8 mouse cellular contexts compared by ENCODE assay signal in genomic region chr10:128526366-128527356, GRCm38 (mm10). TPM values are rescaled to one million over a fixed set of nuclear protein-coding genes. Genes with fewer than 3 reads are reported as not detected.
DNase-seq lines count a peak whose midpoint lies in the region; ATAC-seq and TF ChIP-seq lines count a peak whose summit lies in the region.

No protein-coding gene starts in this region.

- H3K4me1 ChIP-seq in embryonic facial prominence, embryonic 14.5 days (ENCODE audit: control insufficient read depth, insufficient read depth, low read length), result 0 out of 2 replicates have a peak, but pooled peaks cover 8% of the 10 kb centered on the region
- peaks cover 10% of the 10 kb centered on the region for H3K4me1 ChIP-seq in intestine, embryonic 16.5 days (ENCODE audit: control insufficient read depth, insufficient read depth, low read length)
- H3K4me1 ChIP-seq in neural tube, embryonic 12.5 days, result peaks cover 17% of the 10 kb centered on the region

- peak overlapping the region; percentile 50 for H3K9ac ChIP-seq in embryonic facial prominence, embryonic 14.5 days (ENCODE audit: low read depth, low read length)
- peak overlapping the region; percentile 66 for H3K9ac ChIP-seq in intestine, embryonic 16.5 days (ENCODE audit: low read depth, low read length)
- no peak overlapping the region for H3K9ac ChIP-seq in neural tube, embryonic 12.5 days

- H3K4me3 ChIP-seq in left cerebral cortex, adult 2 months, result peak overlapping the region; percentile 89
- H3K4me3 ChIP-seq in embryonic facial prominence, embryonic 14.5 days (ENCODE audit: low read depth, low read length), result peak overlapping the region; percentile 82
- H3K4me3 ChIP-seq in intestine, embryonic 16.5 days (ENCODE audit: low read length), result peak overlapping the region; percentile 91
- peak overlapping the region; percentile 78 for H3K4me3 ChIP-seq in neural tube, embryonic 12.5 days

- no peak for DNase-seq in left cerebral cortex, adult 2 months (ENCODE audit: extremely low spot score in 1 of 2, low spot score in 2 of 2)
- no peak for DNase-seq in left cerebral cortex, postnatal 25 days (ENCODE audit: low spot score in 2 of 2)
- DNase-seq in embryonic facial prominence, embryonic 14.5 days (ENCODE audit: low spot score), result no peak
- no peak for DNase-seq in testis, postnatal 10 days (ENCODE audit: low spot score)
- DNase-seq in ovary, adult 18-20 months (ENCODE audit: low spot score), result no peak
- no peak for DNase-seq in layer of hippocampus, postnatal 36 days

- H3K4me2 ChIP-seq in embryonic facial prominence, embryonic 14.5 days (ENCODE audit: low read depth, low read length), result peak overlapping the region; percentile 97
- H3K4me2 ChIP-seq in intestine, embryonic 16.5 days (ENCODE audit: low read depth, low read length), result peak overlapping the region; percentile 98
- H3K4me2 ChIP-seq in neural tube, embryonic 12.5 days (replicated peaks), result peak overlapping the region; percentile 99

- no peak for TF ChIP-seq CTCF in left cerebral cortex, adult 2 months (IDR thresholded peaks at IDR 0.05)

- 0 out of 2 replicates have a peak, but pooled peaks cover 7% of the 10 kb centered on the region for H3K36me3 ChIP-seq in embryonic facial prominence, embryonic 14.5 days (ENCODE audit: control insufficient read depth, insufficient read depth, low read length)
- H3K36me3 ChIP-seq in intestine, embryonic 16.5 days (ENCODE audit: control insufficient read depth, insufficient read depth, low read length), result no peaks in the 10 kb centered on the region
- peaks cover 6% of the 10 kb centered on the region; the same call in 1 of the 2 replicates for H3K36me3 ChIP-seq in neural tube, embryonic 12.5 days

- H3K9me3 ChIP-seq in embryonic facial prominence, embryonic 14.5 days (ENCODE audit: control insufficient read depth, low read length), result no peaks in the 10 kb centered on the region
- H3K9me3 ChIP-seq in intestine, embryonic 16.5 days (ENCODE audit: control insufficient read depth, low read length), result no peaks in the 10 kb centered on the region
- no peaks in the 10 kb centered on the region for H3K9me3 ChIP-seq in neural tube, embryonic 12.5 days

- intact Hi-C loops in left cerebral cortex, adult 2 months (cut with DNase I), result loop anchor here (1.0 kb wide), 1 partner anchor 66 kb away; no protein-coding TSS in a partner anchor
- intact Hi-C loops in left cerebral cortex, postnatal 25 days (cut with DNase I), result no loop called here

- ATAC-seq in embryonic facial prominence, embryonic 14.5 days (ENCODE audit: low read depth), result peak; percentile 19; the same call in 1 of the 2 replicates
- peak; percentile 19; the same call in 1 of the 2 replicates for ATAC-seq in intestine, embryonic 16.5 days
- ATAC-seq in neural tube, embryonic 12.5 days (ENCODE audit: low FRiP score, low read depth), result peak; percentile 18; the same call in 1 of the 2 replicates

- peaks cover 11% of the 10 kb centered on the region; the same call in 1 of the 2 replicates for H3K27me3 ChIP-seq in embryonic facial prominence, embryonic 14.5 days (replicated peaks; ENCODE audit: control insufficient read depth, insufficient read depth, low read length)
- H3K27me3 ChIP-seq in intestine, embryonic 16.5 days (replicated peaks; ENCODE audit: control insufficient read depth, insufficient read depth, low read length), result no peaks in the 10 kb centered on the region
- H3K27me3 ChIP-seq in neural tube, embryonic 12.5 days (replicated peaks), result peaks cover 7% of the 10 kb centered on the region

- H3K27ac ChIP-seq in left cerebral cortex, adult 2 months, result no peak overlapping the region
- H3K27ac ChIP-seq in embryonic facial prominence, embryonic 14.5 days (replicated peaks; ENCODE audit: low read depth, low read length), result peak overlapping the region; percentile 63
- H3K27ac ChIP-seq in intestine, embryonic 16.5 days (ENCODE audit: low read length), result peak overlapping the region; percentile 78
- no peak overlapping the region for H3K27ac ChIP-seq in neural tube, embryonic 12.5 days

- 29% methylated on average over 28 of the region's 28 CpGs for WGBS in embryonic facial prominence, embryonic 14.5 days
- WGBS in intestine, embryonic 16.5 days, result 27% methylated on average over 28 of the region's 28 CpGs
- WGBS in neural tube, embryonic 12.5 days, result 33% methylated on average over 28 of the region's 28 CpGs

RNA-seq across cellular contexts. Expression of gene Esyt1, which starts 1.0 kb away (rescaled TPM):
- 10 to 100 TPM; 10.2 to 10.4 TPM for total RNA-seq in left cerebral cortex, adult 2 months (2021)
- total RNA-seq in left cerebral cortex, postnatal 25 days (2021), result 1 to 10 TPM; 7.9 to 8.0 TPM
- polyA plus RNA-seq in embryonic facial prominence, embryonic 14.5 days (2014; fragmentation: Nextera tagmentation; extraction: Ambion mirVana), result 44.2 and 46.8 TPM in 2 replicates
- 24.4 and 25.7 TPM in 2 replicates for polyA plus RNA-seq in intestine, embryonic 16.5 days (2015; fragmentation: Nextera tagmentation; extraction: Ambion mirVana)
- 38.3 and 45.3 TPM in 2 replicates for polyA plus RNA-seq in neural tube, embryonic 12.5 days (2016; fragmentation: Nextera tagmentation; extraction: Ambion mirVana)
- total RNA-seq in layer of hippocampus, postnatal 36 days (2021), result 1 to 10 TPM; 4.5 to 4.7 TPM

RNA-seq across cellular contexts. Expression of gene Zc3h10, which starts 20.9 kb away (rescaled TPM):
- 10 to 100 TPM; 12.4 to 15.7 TPM for total RNA-seq in left cerebral cortex, adult 2 months (2021)
- total RNA-seq in left cerebral cortex, postnatal 25 days (2021), result 10 to 100 TPM; 13.2 to 13.5 TPM
- polyA plus RNA-seq in embryonic facial prominence, embryonic 14.5 days (2014; fragmentation: Nextera tagmentation; extraction: Ambion mirVana), result 11.4 and 12.5 TPM in 2 replicates
- 13.3 and 13.6 TPM in 2 replicates for polyA plus RNA-seq in intestine, embryonic 16.5 days (2015; fragmentation: Nextera tagmentation; extraction: Ambion mirVana)
- polyA plus RNA-seq in neural tube, embryonic 12.5 days (2016; fragmentation: Nextera tagmentation; extraction: Ambion mirVana), result 18.9 and 20.3 TPM in 2 replicates
- 10 to 100 TPM; 14.1 to 14.3 TPM for total RNA-seq in layer of hippocampus, postnatal 36 days (2021)

RNA-seq across cellular contexts. Expression of gene Rpl41, which starts 22.4 kb away (rescaled TPM):
- 1,000 to 10,000 TPM; 1,506 to 1,537 TPM for total RNA-seq in left cerebral cortex, adult 2 months (2021)
- 1,000 to 10,000 TPM; 1,545 to 1,604 TPM for total RNA-seq in left cerebral cortex, postnatal 25 days (2021)
- polyA plus RNA-seq in embryonic facial prominence, embryonic 14.5 days (2014; fragmentation: Nextera tagmentation; extraction: Ambion mirVana), result 4,564 and 5,119 TPM in 2 replicates
- polyA plus RNA-seq in intestine, embryonic 16.5 days (2015; fragmentation: Nextera tagmentation; extraction: Ambion mirVana), result 3,191 and 3,364 TPM in 2 replicates
- 2,521 and 2,605 TPM in 2 replicates for polyA plus RNA-seq in neural tube, embryonic 12.5 days (2016; fragmentation: Nextera tagmentation; extraction: Ambion mirVana)
- total RNA-seq in layer of hippocampus, postnatal 36 days (2021), result 1,000 to 10,000 TPM; 1,506 to 1,536 TPM

RNA-seq across cellular contexts. Expression of gene Myl6b, which starts 28.2 kb away (rescaled TPM):
- total RNA-seq in left cerebral cortex, adult 2 months (2021), result 10 to 100 TPM; 30.7 to 32.9 TPM
- 10 to 100 TPM; 22.9 to 24.0 TPM for total RNA-seq in left cerebral cortex, postnatal 25 days (2021)
- 5.6 and 6.8 TPM in 2 replicates for polyA plus RNA-seq in embryonic facial prominence, embryonic 14.5 days (2014; fragmentation: Nextera tagmentation; extraction: Ambion mirVana)
- 2.8 TPM in 2 replicates for polyA plus RNA-seq in intestine, embryonic 16.5 days (2015; fragmentation: Nextera tagmentation; extraction: Ambion mirVana)
- polyA plus RNA-seq in neural tube, embryonic 12.5 days (2016; fragmentation: Nextera tagmentation; extraction: Ambion mirVana), result 3.1 and 3.9 TPM in 2 replicates
- total RNA-seq in layer of hippocampus, postnatal 36 days (2021), result 10 to 100 TPM; 16.2 to 19.3 TPM

RNA-seq across cellular contexts. Expression of gene Myl6, which starts 32.7 kb away (rescaled TPM):
- total RNA-seq in left cerebral cortex, adult 2 months (2021), result 100 to 1,000 TPM; 555 to 562 TPM
- 100 to 1,000 TPM; 616 to 641 TPM for total RNA-seq in left cerebral cortex, postnatal 25 days (2021)
- 1,095 and 1,174 TPM in 2 replicates for polyA plus RNA-seq in embryonic facial prominence, embryonic 14.5 days (2014; fragmentation: Nextera tagmentation; extraction: Ambion mirVana)
- polyA plus RNA-seq in intestine, embryonic 16.5 days (2015; fragmentation: Nextera tagmentation; extraction: Ambion mirVana), result 1,841 and 1,876 TPM in 2 replicates
- polyA plus RNA-seq in neural tube, embryonic 12.5 days (2016; fragmentation: Nextera tagmentation; extraction: Ambion mirVana), result 879 and 909 TPM in 2 replicates
- 100 to 1,000 TPM; 520 to 569 TPM for total RNA-seq in layer of hippocampus, postnatal 36 days (2021)

Comparison
In these comparisons a context has a peak if more than half of its experiments do, and no peak if none do; other contexts are left out.
1. H3K27ac ChIP-seq: peak in embryonic facial prominence, embryonic 14.5 days (single experiment) and intestine, embryonic 16.5 days (single experiment); none in left cerebral cortex, adult 2 months (single experiment) and neural tube, embryonic 12.5 days (single experiment).
2. Peak in every context shown above with its lines, with median percentiles within 50 percentile points of each other: H3K4me3 ChIP-seq, ATAC-seq and H3K4me2 ChIP-seq.